Mouse (Mus musculus) heart, postnatal 0 days (tissue): ENCODE data around the gene Nckap5. TPM values are rescaled to one million over a fixed set of nuclear protein-coding genes. Genes with fewer than 3 reads are reported as not detected.

ENCODE experiments used
- ATAC-seq: fragments of 200-750 bp; cut with Nextera tagmentation; 2 replicates; pipeline ENCODE4 v1.8.0; 2017; ENCODE audit warnings: low read depth, moderate number of reproducible peaks, moderate library complexity; ENCODE audit not compliant: insufficient read depth
- DNase-seq: peaks from one replicate; pipeline ENCODE4 v3.0.0-alpha.2; 2016; ENCODE audit warnings: low spot score
- H3K27ac ChIP-seq: fragments of 300-500 bp; sonication (generic); 2 replicates; pipeline ENCODE4 v1.5.1; 2014; ENCODE audit warnings: low read depth, mild to moderate bottlenecking
- H3K27me3 ChIP-seq: fragments of 300-500 bp; sonication (generic); 2 replicates; pipeline ENCODE4 v1.6.1; 2014; ENCODE audit warnings: low read length, mixed read lengths; ENCODE audit not compliant: control insufficient read depth, insufficient read depth
- H3K36me3 ChIP-seq: fragments of 300-500 bp; sonication (generic); replicated peaks from 2 replicates; pipeline ENCODE4 v1.6.1; 2014; ENCODE audit warnings: low read length, mixed read lengths; ENCODE audit not compliant: control insufficient read depth, insufficient read depth
- H3K4me1 ChIP-seq: fragments of 300-500 bp; sonication (generic); 2 replicates; pipeline ENCODE4 v1.6.1; 2014; ENCODE audit warnings: antibody characterized with exemption; ENCODE audit not compliant: control insufficient read depth, insufficient read depth
- H3K4me2 ChIP-seq: fragments of 300-500 bp; sonication (generic); 2 replicates; pipeline ENCODE4 v1.6.1; 2014; ENCODE audit warnings: low read depth, mild to moderate bottlenecking, low read length, moderate library complexity
- H3K4me3 ChIP-seq: fragments of 300-500 bp; sonication (generic); 2 replicates; pipeline ENCODE4 v1.5.1; 2014; ENCODE audit warnings: low read depth, low read length
- H3K9ac ChIP-seq: fragments of 300-500 bp; sonication (generic); replicated peaks from 2 replicates; pipeline ENCODE4 v1.6.1; 2014; ENCODE audit warnings: low read depth, low read length, mixed read lengths
- H3K9me3 ChIP-seq: fragments of 300-500 bp; sonication (generic); replicated peaks from 2 replicates; pipeline ENCODE4 v1.6.1; 2016; ENCODE audit warnings: low read length; ENCODE audit not compliant: control insufficient read depth
- CTCF ChIP-seq: IDR thresholded peaks from 2 replicates; pipeline ENCODE4 v1.5.1; 2016; ENCODE audit warnings: antibody characterized with exemption, control low read depth, low read depth
- EP300 ChIP-seq: IDR thresholded peaks from 2 replicates; pipeline ENCODE4 v1.6.1; 2016; ENCODE audit warnings: antibody characterized with exemption, low read depth
- WGBS: fragments of 180-500 bp; shearing (Covaris S2); extraction: QIAGEN DNeasy Blood & Tissue Kit; methylation state at CpG from one replicate; pipeline ENCODE4 v1.1.7; 2014; 5-methylcytosine and 5-hydroxymethylcytosine counted together
- polyA plus RNA-seq: library from polyadenylated mRNA; unstranded; fragments of >200 nt; fragmentation: Nextera tagmentation; extraction: Ambion mirVana; gene quantifications from 2 replicates; pipeline ENCODE4 v1.2.1, GENCODE M21; 2015
- total RNA-seq: library from RNA; depleted of rRNA; stranded (reverse); fragments of >200 nt; gene quantifications from 2 replicates; pipeline ENCODE4 v1.2.3, GENCODE M21; 2014; ENCODE audit warnings: low replicate concordance

Nckap5 gene
- total and polyA plus RNA-seq, 2 experiments from 2014 or later = 4.6 to 14.5 TPM

DNA sequence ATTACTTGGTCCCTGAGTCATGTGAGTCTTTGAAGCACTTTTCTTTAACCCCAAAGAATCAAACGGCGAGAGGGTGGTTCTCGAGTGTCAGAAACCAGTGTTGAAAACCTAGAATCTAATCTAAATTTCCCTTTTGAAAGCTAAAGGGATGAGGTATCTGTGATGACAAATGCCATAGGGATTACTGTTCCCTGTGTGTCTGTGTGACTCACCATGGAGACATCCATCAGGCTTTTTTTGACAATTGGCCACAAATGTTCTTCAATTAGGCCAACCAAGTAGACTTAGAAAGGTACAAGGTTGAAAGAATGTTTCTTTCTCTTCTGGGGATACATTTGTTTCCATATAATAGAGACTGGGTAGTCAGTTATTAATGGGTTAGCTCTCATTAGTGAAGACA is 879.6 kb downstream of the Nckap5 start:
- Histone ChIP-seq H3K4me2 (no peak overlapping the region), H3K36me3 (no peaks in the 10 kb centered on the region), H3K9me3 (no peaks in the 10 kb centered on the region), H3K27me3 (no peaks in the 10 kb centered on the region), H3K9ac (no peak overlapping the region), H3K4me3 (no peak overlapping the region), H3K4me1 (no peaks in the 10 kb centered on the region), H3K27ac (no peak overlapping the region)
- TF ChIP-seq EP300 = no peak
- TF ChIP-seq CTCF = no peak
- WGBS = 54% methylated on average over 3 of the region's 3 CpGs
- ATAC-seq (no peak), DNase-seq (no peak)

DNA sequence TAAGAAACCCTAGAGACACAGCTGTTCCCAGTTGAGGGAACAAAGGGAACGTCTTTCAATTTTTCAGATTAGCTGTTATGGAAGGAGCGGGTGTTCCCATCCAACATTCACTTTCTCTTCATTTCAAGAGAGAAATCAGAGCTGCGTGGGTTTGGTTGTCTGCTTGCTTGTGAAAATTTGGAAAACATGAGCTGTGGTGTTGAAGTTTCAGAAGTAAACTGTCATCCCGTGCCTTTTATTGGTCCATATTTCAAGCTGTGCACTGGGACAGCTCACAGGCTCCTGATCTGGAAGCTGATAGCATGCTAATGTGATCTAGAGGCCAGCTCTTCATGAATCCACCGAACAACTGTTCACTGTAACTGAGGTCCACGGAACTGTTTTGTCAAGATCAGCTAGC is 881.5 kb downstream of the Nckap5 start:
- ATAC-seq (no peak), DNase-seq (no peak)
- TF ChIP-seq CTCF = no peak
- TF ChIP-seq EP300 = no peak
- no peak overlapping the region for H3K4me3 ChIP-seq
- 72% methylated on average over 6 of the region's 6 CpGs for WGBS
- H3K9ac ChIP-seq = no peak overlapping the region
- no peaks in the 10 kb centered on the region for H3K27me3 ChIP-seq
- H3K9me3 ChIP-seq = no peaks in the 10 kb centered on the region
- no peaks in the 10 kb centered on the region for H3K4me1 ChIP-seq
- H3K27ac ChIP-seq = no peak overlapping the region
- no peak overlapping the region for H3K4me2 ChIP-seq
- no peaks in the 10 kb centered on the region for H3K36me3 ChIP-seq

GRCm38 (mm10) chr1:125945136-125945535 is 885.5 kb downstream of the Nckap5 start:
- Histone ChIP-seq H3K4me1 (no peaks in the 10 kb centered on the region), H3K36me3 (no peaks in the 10 kb centered on the region), H3K9me3 (no peaks in the 10 kb centered on the region), H3K27me3 (no peaks in the 10 kb centered on the region), H3K9ac (no peak overlapping the region), H3K4me3 (no peak overlapping the region), H3K4me2 (no peak overlapping the region), H3K27ac (no peak overlapping the region)
- WGBS = 66% methylated on average over 9 of the region's 9 CpGs
- no peak for ATAC-seq
- TF ChIP-seq EP300 (no peak), CTCF (no peak)
- no peak for DNase-seq

- no peaks in the 10 kb centered on the region for H3K9me3 ChIP-seq
- ATAC-seq (no peak), DNase-seq (no peak)
- no peak overlapping the region for H3K27ac ChIP-seq
- H3K4me1 ChIP-seq = no peaks in the 10 kb centered on the region
- H3K9ac ChIP-seq = no peak overlapping the region
- H3K4me2 ChIP-seq = no peak overlapping the region
- H3K4me3 ChIP-seq = no peak overlapping the region
- TF ChIP-seq EP300 (no peak), CTCF (no peak)
- 77% methylated on average over 1 of the region's 1 CpGs for WGBS
- H3K27me3 ChIP-seq = no peaks in the 10 kb centered on the region
- H3K36me3 ChIP-seq = no peaks in the 10 kb centered on the region
These were observed 887.3 kb downstream of the Nckap5 start for GRCm38 (mm10) chr1:125943305-125943704.

DNA sequence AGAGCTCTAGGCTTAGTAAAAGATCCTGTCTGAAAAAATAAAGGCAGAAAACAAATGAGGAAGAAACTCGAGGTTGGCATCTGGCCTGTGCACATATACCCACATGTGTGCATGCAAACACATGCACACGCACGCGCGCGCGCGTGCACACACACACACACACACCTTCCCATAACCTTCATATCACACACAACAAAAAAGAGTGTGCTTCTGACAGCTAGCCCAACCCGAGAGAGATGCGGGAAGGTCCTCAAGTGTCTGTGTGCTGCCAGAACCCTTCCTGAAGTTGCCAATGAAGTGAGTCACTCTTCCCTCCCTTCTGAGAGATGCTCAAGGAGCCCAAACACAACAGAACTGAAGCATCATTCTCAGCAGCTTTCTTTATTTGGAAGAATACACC is 905.1 kb downstream of the Nckap5 start:
- Histone ChIP-seq H3K4me1 (no peaks in the 10 kb centered on the region), H3K4me2 (no peak overlapping the region), H3K27ac (no peak overlapping the region), H3K9me3 (0 out of 2 replicates have a peak, but pooled peaks cover under 1% of the 10 kb centered on the region), H3K36me3 (no peaks in the 10 kb centered on the region), H3K9ac (no peak overlapping the region), H3K4me3 (no peak overlapping the region), H3K27me3 (no peaks in the 10 kb centered on the region)
- DNase-seq (no peak), ATAC-seq (no peak)
- WGBS = 92% methylated on average over 10 of the region's 10 CpGs
- no peak for TF ChIP-seq CTCF
- no peak for TF ChIP-seq EP300

DNA sequence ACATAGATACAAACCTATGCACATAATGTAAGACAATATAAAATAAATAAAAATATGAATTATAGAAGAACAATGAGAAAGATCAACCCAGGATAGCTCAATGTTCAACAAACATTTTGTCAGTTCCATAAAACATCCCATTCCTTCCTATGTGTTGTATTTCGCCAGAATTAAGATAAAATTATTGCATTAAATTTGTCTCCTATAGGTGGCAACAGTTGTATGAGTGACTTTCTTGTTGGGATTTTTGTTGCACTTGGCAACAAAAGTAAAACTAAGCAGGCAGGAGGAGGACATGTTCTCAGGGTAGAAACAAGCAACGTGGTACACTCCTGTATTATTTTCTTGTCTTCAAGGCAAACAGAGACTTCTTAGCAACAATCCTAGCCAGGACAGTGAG is 907.5 kb downstream of the Nckap5 start:
- Histone ChIP-seq H3K9ac (no peak overlapping the region), H3K27ac (no peak overlapping the region), H3K27me3 (no peaks in the 10 kb centered on the region), H3K4me2 (no peak overlapping the region), H3K4me1 (no peaks in the 10 kb centered on the region), H3K36me3 (no peaks in the 10 kb centered on the region), H3K9me3 (peaks cover 13% of the 10 kb centered on the region; the same call in 1 of the 2 replicates), H3K4me3 (no peak overlapping the region)
- TF ChIP-seq CTCF = no peak
- DNase-seq = no peak
- 37% methylated on average over 2 of the region's 2 CpGs for WGBS
- no peak for ATAC-seq
